Mouse (Mus musculus) hindbrain, embryonic 13.5 days (tissue): Measurements from ENCODE around the gene Gm38655. TPM values are rescaled to one million over a fixed set of nuclear protein-coding genes. Genes with fewer than 3 reads are reported as not detected.
"Not testable (repeated sequence)": the region's sequence is repeated elsewhere in the genome, so short reads cannot be mapped to it uniquely, and the experiment has no call there.

Experiments used
- ATAC-seq: fragments of 200-750 bp; cut with Nextera tagmentation; 2 replicates; pipeline ENCODE4 v1.8.0; 2017; ENCODE audit warnings: moderate TSS enrichment; ENCODE audit not compliant: low FRiP score
- H3K27ac ChIP-seq: fragments of 300-500 bp; sonication (generic); 2 replicates; pipeline ENCODE4 v1.5.1; 2015; ENCODE audit warnings: inconsistent platforms, mild to moderate bottlenecking, moderate library complexity
- H3K27me3 ChIP-seq: fragments of 300-500 bp; sonication (generic); 2 replicates; pipeline ENCODE4 v1.6.1; 2015; ENCODE audit warnings: mild to moderate bottlenecking, inconsistent platforms
- H3K36me3 ChIP-seq: fragments of 300-500 bp; sonication (generic); 2 replicates; pipeline ENCODE4 v1.6.1; 2015; ENCODE audit warnings: mild to moderate bottlenecking, inconsistent platforms
- H3K4me1 ChIP-seq: fragments of 300-500 bp; sonication (generic); replicated peaks from 2 replicates; pipeline ENCODE4 v1.6.1; 2015; ENCODE audit warnings: inconsistent platforms
- H3K4me2 ChIP-seq: fragments of 300-500 bp; sonication (generic); 2 replicates; pipeline ENCODE4 v1.6.1; 2015; ENCODE audit warnings: inconsistent platforms, mild to moderate bottlenecking, moderate library complexity
- H3K4me3 ChIP-seq: fragments of 300-500 bp; sonication (generic); 2 replicates; pipeline ENCODE4 v1.5.1; 2015; ENCODE audit warnings: mild to moderate bottlenecking, inconsistent platforms
- H3K9ac ChIP-seq: fragments of 300-500 bp; sonication (generic); 2 replicates; pipeline ENCODE4 v1.6.1; 2015; ENCODE audit warnings: mild to moderate bottlenecking, inconsistent platforms
- H3K9me3 ChIP-seq: fragments of 300-500 bp; sonication (generic); 2 replicates; pipeline ENCODE4 v1.6.1; 2016; ENCODE audit warnings: inconsistent platforms
- WGBS: fragments of 180-500 bp; shearing (Covaris S2); methylation state at CpG from one replicate; pipeline ENCODE4 v1.1.7; 2015; 5-methylcytosine and 5-hydroxymethylcytosine counted together
- polyA plus RNA-seq: library from polyadenylated mRNA; unstranded; fragments of >200 nt; fragmentation: Nextera tagmentation; extraction: Ambion mirVana; gene quantifications from 2 replicates; pipeline ENCODE4 v1.2.1, GENCODE M21; 2015

Gm38655 gene
- polyA plus RNA-seq, 1 experiment from 2014 or later, result not detected

GRCm38 (mm10) chr17:25163387-25163786 is 11.9 kb downstream of the Gm38655 start:
- no peak overlapping the region for H3K27ac ChIP-seq
- 73% methylated on average over 7 of the region's 7 CpGs for WGBS
- H3K4me2 ChIP-seq, result no peak overlapping the region
- no peaks in the 10 kb centered on the region for H3K27me3 ChIP-seq
- no peak overlapping the region for H3K4me3 ChIP-seq
- no peak for ATAC-seq
- no peaks in the 10 kb centered on the region for H3K4me1 ChIP-seq
- peaks cover 43% of the 10 kb centered on the region for H3K36me3 ChIP-seq
- no peak overlapping the region for H3K9ac ChIP-seq
- H3K9me3 ChIP-seq, result no peaks in the 10 kb centered on the region

- Histone ChIP-seq H3K4me1 (no peaks in the 10 kb centered on the region), H3K4me2 (no peak within 1 kb of the TSS), H3K9me3 (no peaks in the 10 kb centered on the region), H3K27ac (no peak within 1 kb of the TSS), H3K9ac (no peak within 1 kb of the TSS), H3K27me3 (no peaks in the 10 kb centered on the region), H3K4me3 (no peak within 1 kb of the TSS), H3K36me3 (peaks cover 56% of the 10 kb centered on the region)
- 100% methylated on average over 1 of the region's 1 CpGs for WGBS
- no peak for ATAC-seq
Measured at GRCm38 (mm10) chr17:25162161-25162560, 13.1 kb downstream of the Gm38655 start, which contains the start of gene Ccdc154. TSS of gene Ccdc154 (plus strand) at chr17:25162461.

GRCm38 (mm10) chr17:25139960-25140359 is 35.3 kb downstream of the Gm38655 start:
- H3K9me3 ChIP-seq, result no peaks in the 10 kb centered on the region
- H3K4me3 ChIP-seq, result no peak overlapping the region
- H3K27ac ChIP-seq, result no peak overlapping the region
- H3K4me1 ChIP-seq, result peaks cover 8% of the 10 kb centered on the region
- no peak overlapping the region for H3K4me2 ChIP-seq
- WGBS, result 77% methylated on average over 4 of the region's 4 CpGs
- H3K27me3 ChIP-seq, result no peaks in the 10 kb centered on the region
- no peak overlapping the region for H3K9ac ChIP-seq
- ATAC-seq, result no peak
- H3K36me3 ChIP-seq, result peaks cover 36% of the 10 kb centered on the region

- H3K36me3 ChIP-seq, result peaks cover 25% of the 10 kb centered on the region
- H3K4me2 ChIP-seq, result no peak overlapping the region
- H3K27ac ChIP-seq, result no peak overlapping the region
- WGBS, result 100% methylated on average over 1 of the region's 1 CpGs
- H3K9me3 ChIP-seq, result no peaks in the 10 kb centered on the region
- H3K4me3 ChIP-seq, result no peak overlapping the region
- no peaks in the 10 kb centered on the region for H3K27me3 ChIP-seq
- H3K9ac ChIP-seq, result no peak overlapping the region
- peaks cover 18% of the 10 kb centered on the region for H3K4me1 ChIP-seq
- ATAC-seq, result no peak
Measured at GRCm38 (mm10) chr17:25138803-25139202, 36.5 kb downstream of the Gm38655 start.

- no peak overlapping the region for H3K27ac ChIP-seq
- no peak for ATAC-seq
- 91% methylated on average over 6 of the region's 6 CpGs for WGBS
- H3K9ac ChIP-seq, result no peak overlapping the region
- H3K4me2 ChIP-seq, result no peak overlapping the region
- peaks cover 20% of the 10 kb centered on the region for H3K4me1 ChIP-seq
- H3K9me3 ChIP-seq, result no peaks in the 10 kb centered on the region
- H3K27me3 ChIP-seq, result no peaks in the 10 kb centered on the region
- H3K4me3 ChIP-seq, result no peak overlapping the region
- H3K36me3 ChIP-seq, result peaks cover 14% of the 10 kb centered on the region
Measured at GRCm38 (mm10) chr17:25135622-25136021, 39.6 kb downstream of the Gm38655 start.

- Histone ChIP-seq H3K9me3 (no peaks in the 10 kb centered on the region), H3K4me2 (peak within 1 kb of the TSS; percentile 89), H3K27me3 (no peaks in the 10 kb centered on the region), H3K4me3 (peak within 1 kb of the TSS; percentile 90), H3K27ac (peak within 1 kb of the TSS; percentile 74), H3K36me3 (peaks cover 12% of the 10 kb centered on the region; the same call in 1 of the 2 replicates), H3K4me1 (peaks cover 20% of the 10 kb centered on the region), H3K9ac (peak within 1 kb of the TSS; percentile 89)
- peak; percentile 83 for ATAC-seq
- WGBS, result under 1% methylated on average over 40 of the region's 40 CpGs
Measured at GRCm38 (mm10) chr17:25133275-25133698, 42.0 kb downstream of the Gm38655 start, which contains the start of gene Clcn7. TSS of gene Clcn7 (plus strand) at chr17:25133391.

- no peak overlapping the region for H3K9ac ChIP-seq
- WGBS, result 94% methylated on average over 1 of the region's 1 CpGs
- ATAC-seq, result no peak
Measured at GRCm38 (mm10) chr17:25130060-25130459, 45.2 kb downstream of the Gm38655 start.

GRCm38 (mm10) chr17:25127681-25128080 is 47.6 kb downstream of the Gm38655 start:
- H3K36me3 ChIP-seq, result no peaks in the 10 kb centered on the region
- WGBS, result 80% methylated on average over 9 of the region's 9 CpGs
- H3K9me3 ChIP-seq, result no peaks in the 10 kb centered on the region
- H3K9ac ChIP-seq, result no peak overlapping the region
- H3K27me3 ChIP-seq, result peaks cover 8% of the 10 kb centered on the region; the same call in 1 of the 2 replicates
- no peak overlapping the region for H3K27ac ChIP-seq
- no peaks in the 10 kb centered on the region for H3K4me1 ChIP-seq
- no peak for ATAC-seq
- no peak overlapping the region for H3K4me2 ChIP-seq
- H3K4me3 ChIP-seq, result no peak overlapping the region

More at GRCm38 (mm10) chr17:25130060-25130459, 45.2 kb downstream of the Gm38655 start:
- H3K4me1 ChIP-seq, result peaks cover 12% of the 10 kb centered on the region
- H3K4me2 ChIP-seq, result no peak overlapping the region
- no peak overlapping the region for H3K27ac ChIP-seq
- H3K9me3 ChIP-seq, result no peaks in the 10 kb centered on the region
- H3K4me3 ChIP-seq, result no peak overlapping the region
- H3K36me3 ChIP-seq, result no peaks in the 10 kb centered on the region
- no peaks in the 10 kb centered on the region for H3K27me3 ChIP-seq

GRCm38 (mm10) chr17:25127079-25127478 is 48.2 kb downstream of the Gm38655 start:
- Histone ChIP-seq H3K27ac (no peak overlapping the region), H3K9me3 (no peaks in the 10 kb centered on the region), H3K4me2 (no peak overlapping the region), H3K36me3 (no peaks in the 10 kb centered on the region), H3K9ac (no peak overlapping the region), H3K27me3 (peaks cover 14% of the 10 kb centered on the region; the same call in 1 of the 2 replicates), H3K4me3 (no peak overlapping the region), H3K4me1 (no peaks in the 10 kb centered on the region)
- no peak for ATAC-seq
- 46% methylated on average over 8 of the region's 8 CpGs for WGBS

GRCm38 (mm10) chr17:25125442-25126060 is 49.7 kb downstream of the Gm38655 start:
- H3K4me3 ChIP-seq, H3K4me2 ChIP-seq, H3K4me1 ChIP-seq, H3K9ac ChIP-seq, ATAC-seq, H3K27ac ChIP-seq, H3K36me3 ChIP-seq, H3K9me3 ChIP-seq: not testable (repeated sequence)
- 84% methylated on average over 3 of the region's 3 CpGs for WGBS
- peaks cover 21% of the 10 kb centered on the region for H3K27me3 ChIP-seq

- H3K9ac ChIP-seq, result no peak overlapping the region
- H3K4me2 ChIP-seq, result no peak overlapping the region
- no peaks in the 10 kb centered on the region for H3K4me1 ChIP-seq
- H3K9me3 ChIP-seq, result no peaks in the 10 kb centered on the region
- WGBS, result 32% methylated on average over 7 of the region's 7 CpGs
- no peaks in the 10 kb centered on the region for H3K36me3 ChIP-seq
- no peak overlapping the region for H3K27ac ChIP-seq
- no peak overlapping the region for H3K4me3 ChIP-seq
- H3K27me3 ChIP-seq, result peaks cover 31% of the 10 kb centered on the region
- no peak for ATAC-seq
Measured at GRCm38 (mm10) chr17:25123979-25124378, 51.3 kb downstream of the Gm38655 start.
